ENCODE assay signal across 23 mouse cellular contexts in genomic region chr16:66643606-66644005, GRCm38 (mm10).
DNase-seq lines count a peak whose midpoint lies in the region; ATAC-seq lines count a peak whose summit lies in the region.
"Had no signal": no experiment of that assay in that cellular context is flagged by ENCODE, and none has a peak within 500 bp of the region (broad histone marks: within the 10 kb centered on the region; RNA-seq: fewer than 3 reads in every experiment).

No protein-coding gene starts in this region.

- no peak overlapping the region for H3K9ac ChIP-seq in liver, embryonic 12.5 days
- H3K9ac ChIP-seq: embryonic facial prominence, embryonic 13.5 days; hindbrain, embryonic 12.5 days; intestine, embryonic 15.5 days had no signal

- H3K4me3 ChIP-seq in liver, embryonic 12.5 days: no peak overlapping the region
- H3K4me3 ChIP-seq: embryonic facial prominence, embryonic 13.5 days; erythroblast, embryonic 14.5 days; forebrain, embryonic 10.5 days; heart, embryonic 10.5 days; hindbrain, embryonic 12.5 days; intestine, embryonic 15.5 days had no signal

- peak; percentile 67 for ATAC-seq in frontal cortex, adult (ENCODE audit: low TSS enrichment)
- no peak for ATAC-seq in liver, embryonic 12.5 days
- ATAC-seq: activated CD4-positive, CD25-positive, alpha-beta regulatory T cell, adult 4 months; forebrain, embryonic 14.5 days; intestine, embryonic 15.5 days had no signal

- no peaks in the 10 kb centered on the region for H3K36me3 ChIP-seq in liver, embryonic 12.5 days
- H3K36me3 ChIP-seq: embryonic facial prominence, embryonic 13.5 days; forebrain, embryonic 10.5 days; heart, embryonic 10.5 days; hindbrain, embryonic 12.5 days; intestine, embryonic 15.5 days had no signal

- H3K4me1 ChIP-seq in liver, embryonic 12.5 days: no peaks in the 10 kb centered on the region
- H3K4me1 ChIP-seq: embryonic facial prominence, embryonic 13.5 days; forebrain, embryonic 10.5 days; heart, embryonic 10.5 days; hindbrain, embryonic 12.5 days; intestine, embryonic 15.5 days had no signal

- DNase-seq in frontal cortex, postnatal 25 days (ENCODE audit: low spot score in 2 of 2): no peak
- DNase-seq in liver: peak; percentile 3
- peak; percentile 63 for DNase-seq in Muller cell, postnatal 12 days (ENCODE audit: inconsistent ontology term)
- DNase-seq in brain, adult 2 months (ENCODE audit: low read depth, low spot score): peak; percentile 35
- no peak for DNase-seq in layer of hippocampus, adult 18-20 months (ENCODE audit: low spot score in 2 of 2)
- DNase-seq in ovary, postnatal 10 days (ENCODE audit: low spot score): no peak
- DNase-seq: adrenal gland, postnatal 14 days; cerebellum, adult 2 months; cerebellum, postnatal 25 days; gastrocnemius, postnatal 10 days; heart, adult 18-20 months; heart, postnatal 10 days; heart, postnatal 4 days had no signal

- H3K9me3 ChIP-seq in liver, embryonic 12.5 days (replicated peaks): no peaks in the 10 kb centered on the region
- H3K9me3 ChIP-seq: embryonic facial prominence, embryonic 13.5 days; forebrain, embryonic 10.5 days; heart, embryonic 10.5 days; hindbrain, embryonic 12.5 days; intestine, embryonic 15.5 days had no signal

- H3K4me2 ChIP-seq in liver, embryonic 12.5 days: no peak overlapping the region
- H3K4me2 ChIP-seq: embryonic facial prominence, embryonic 13.5 days; hindbrain, embryonic 12.5 days; intestine, embryonic 15.5 days had no signal

- H3K27me3 ChIP-seq in liver, embryonic 12.5 days (replicated peaks): no peaks in the 10 kb centered on the region
- H3K27me3 ChIP-seq: embryonic facial prominence, embryonic 13.5 days; hindbrain, embryonic 12.5 days; intestine, embryonic 15.5 days had no signal

- WGBS in liver, embryonic 12.5 days (ENCODE audit: insufficient replicate concordance): 54% methylated on average over 4 of the region's 4 CpGs

- H3K27ac ChIP-seq in liver, embryonic 12.5 days: no peak overlapping the region
- H3K27ac ChIP-seq: embryonic facial prominence, embryonic 13.5 days; forebrain, embryonic 10.5 days; heart, embryonic 10.5 days; hindbrain, embryonic 12.5 days; intestine, embryonic 15.5 days had no signal

Comparison
In these comparisons a context has a peak if more than half of its experiments do, and no peak if none do; other contexts are left out.
1. DNase-seq: peak in liver (single experiment), Muller cell, postnatal 12 days (single experiment) and brain, adult 2 months (single experiment); none in frontal cortex, postnatal 25 days (0 of 2), layer of hippocampus, adult 18-20 months (0 of 2) and ovary, postnatal 10 days (single experiment).